Mouse (Mus musculus) CH12.LX (cell line): ENCODE results near the gene Camta1. TPM values are rescaled to one million over a fixed set of nuclear protein-coding genes. Genes with fewer than 3 reads are reported as not detected.

ENCODE experiments used
- DNase-seq: peaks from one replicate; pipeline ENCODE4 v3.0.0-alpha.2; 2013; ENCODE audit errors: extremely low read depth
- H3K27ac ChIP-seq: 2 replicates; pipeline ENCODE4 v1.5.1; 2012; ENCODE audit warnings: low read depth, mild to moderate bottlenecking, control low read depth, moderate library complexity; ENCODE audit not compliant: insufficient read depth
- H3K27me3 ChIP-seq: replicated peaks from 2 replicates; pipeline ENCODE3; 2012; ENCODE audit warnings: inconsistent platforms
- H3K36me3 ChIP-seq, 2 experiments: replicated peaks in 1 of 2; 2 replicates each; pipeline versions ENCODE3 to v1.6.1; 2012; ENCODE audit warnings: inconsistent platforms in 1 of 2, low read length in 1 of 2, mild to moderate bottlenecking in 1 of 2, mixed read lengths in 1 of 2, moderate library complexity in 1 of 2; ENCODE audit not compliant: control insufficient read depth in 1 of 2, insufficient read depth in 1 of 2
- H3K4me1 ChIP-seq, 2 experiments: 2 replicates each; pipeline ENCODE4 v1.6.1; 2012; ENCODE audit warnings: inconsistent platforms in 1 of 2, moderate library complexity in 1 of 2; ENCODE audit not compliant: insufficient read depth in 2 of 2, control insufficient read depth in 1 of 2
- H3K4me2 ChIP-seq: 2 replicates; pipeline ENCODE4 v1.6.1; 2012; ENCODE audit warnings: low read depth, mild to moderate bottlenecking, control low read depth; ENCODE audit not compliant: poor library complexity, insufficient read depth, severe bottlenecking
- H3K4me3 ChIP-seq, 3 experiments: fragments of 150-350 bp in 1 of 3; sonication (generic) in 1 of 3; replicated peaks in 1 of 3; 2 replicates each; pipeline versions ENCODE3 to v1.5.1; 2011 to 2012; ENCODE audit warnings: low read depth in 2 of 3, low read length in 2 of 3, mild to moderate bottlenecking in 2 of 3, moderate library complexity in 2 of 3, control low read depth in 1 of 3, improper control_type of control experiment in 1 of 3, inconsistent platforms in 1 of 3, mixed read lengths in 1 of 3; ENCODE audit not compliant: poor library complexity in 1 of 3
- H3K79me2 ChIP-seq: replicated peaks from 2 replicates; pipeline ENCODE4 v1.6.1; 2012; ENCODE audit warnings: mild to moderate bottlenecking, moderate library complexity; ENCODE audit not compliant: control insufficient read depth, poor library complexity, insufficient read depth, severe bottlenecking; ENCODE audit errors: extremely low read depth
- H3K9ac ChIP-seq: 2 replicates; pipeline ENCODE4 v1.6.1; 2012; ENCODE audit warnings: low read depth, mild to moderate bottlenecking, control low read depth, moderate library complexity; ENCODE audit not compliant: insufficient read depth
- H3K9me3 ChIP-seq: replicated peaks from 2 replicates; pipeline ENCODE3; 2012; ENCODE audit warnings: low read length, inconsistent platforms, mixed read lengths
- CHD1 ChIP-seq: IDR thresholded peaks from 2 replicates; pipeline ENCODE4 v1.6.1; 2012; ENCODE audit warnings: low read depth, low read length, improper control_type of control experiment, inconsistent platforms
- EP300 ChIP-seq: IDR thresholded peaks from 2 replicates; pipeline ENCODE4 v1.6.1; 2011; ENCODE audit warnings: low read length, improper control_type of control experiment
- ETS1 ChIP-seq: conservative IDR thresholded peaks from 2 replicates; pipeline ENCODE4 v1.6.1; 2012; ENCODE audit warnings: low read depth, mild to moderate bottlenecking, inconsistent platforms, low read length, improper control_type of control experiment, moderate library complexity
- HCFC1 ChIP-seq: IDR thresholded peaks from 2 replicates; pipeline ENCODE4 v1.6.1; 2012; ENCODE audit warnings: low read depth, mild to moderate bottlenecking, inconsistent platforms, low read length, improper control_type of control experiment
- IRF4 ChIP-seq: IDR thresholded peaks from 2 replicates; pipeline ENCODE4 v1.6.1; 2014; ENCODE audit warnings: low read depth, mild to moderate bottlenecking, inconsistent platforms, low read length, improper control_type of control experiment
- JUN ChIP-seq: IDR thresholded peaks from 2 replicates; pipeline ENCODE4 v1.6.1; 2011; ENCODE audit warnings: low read depth, mild to moderate bottlenecking, low read length, improper control_type of control experiment, moderate library complexity; ENCODE audit not compliant: insufficient read depth
- KAT2A ChIP-seq: IDR thresholded peaks from 2 replicates; pipeline ENCODE4 v1.6.1; 2012; ENCODE audit warnings: low read length, improper control_type of control experiment, inconsistent platforms; ENCODE audit not compliant: insufficient replicate concordance
- MAX ChIP-seq: IDR thresholded peaks from 2 replicates; pipeline ENCODE4 v1.6.1; 2011; ENCODE audit warnings: low read length, improper control_type of control experiment
- MAZ ChIP-seq: IDR thresholded peaks from 2 replicates; pipeline ENCODE4 v1.6.1; 2012; ENCODE audit warnings: low read depth, mild to moderate bottlenecking, inconsistent platforms, low read length, improper control_type of control experiment, moderate library complexity
- MEF2A ChIP-seq: IDR thresholded peaks from 2 replicates; pipeline ENCODE4 v1.6.1; 2014; ENCODE audit warnings: low read depth, mild to moderate bottlenecking, inconsistent platforms, low read length, improper control_type of control experiment, borderline replicate concordance
- POLR2A ChIP-seq: IDR thresholded peaks from 2 replicates; pipeline ENCODE4 v1.6.1; 2011; ENCODE audit warnings: low read depth, mild to moderate bottlenecking, improper control_type of control experiment, low read length
- POLR2AphosphoS2 ChIP-seq: IDR thresholded peaks from 2 replicates; pipeline ENCODE4 v1.6.1; 2011; ENCODE audit warnings: low read depth, low read length, improper control_type of control experiment
- RCOR1 ChIP-seq: conservative IDR thresholded peaks from 2 replicates; pipeline ENCODE4 v1.6.1; 2012; ENCODE audit warnings: low read depth, mild to moderate bottlenecking, inconsistent platforms, low read length, improper control_type of control experiment
- SMC3 ChIP-seq: IDR thresholded peaks from 2 replicates; pipeline ENCODE4 v1.6.1; 2011; ENCODE audit warnings: low read depth, low read length, improper control_type of control experiment
- TBP ChIP-seq: conservative IDR thresholded peaks from 2 replicates; pipeline ENCODE4 v1.6.1; 2011; ENCODE audit warnings: low read depth, low read length, improper control_type of control experiment
- USF1 ChIP-seq: IDR thresholded peaks from 2 replicates; pipeline ENCODE4 v1.6.1; 2014; ENCODE audit warnings: low read depth, mild to moderate bottlenecking, inconsistent platforms, low read length, improper control_type of control experiment
- ZKSCAN1 ChIP-seq: IDR thresholded peaks from 2 replicates; pipeline ENCODE4 v1.6.1; 2012; ENCODE audit warnings: low read depth, inconsistent platforms, low read length, improper control_type of control experiment, borderline replicate concordance
- ZNF384 ChIP-seq: IDR thresholded peaks from 2 replicates; pipeline ENCODE4 v1.6.1; 2012; ENCODE audit warnings: low read depth, low read length, improper control_type of control experiment, inconsistent platforms
- dilution Hi-C: fragments of 300-500 bp; cut with MboI; formaldehyde crosslinking; loops from 2 replicates; pipeline ENCODE4 v1.14.3; 2020; ENCODE audit warnings: low sequenced_read_pairs; ENCODE audit not compliant: extremely low pct_unique_long_range_greater_than_20kb, extremely low pct_ligation_motif_present
- in situ Hi-C: fragments of 300-500 bp; cut with MboI; formaldehyde crosslinking; loops from 3 replicates; pipeline ENCODE4 v1.14.3; 2019; ENCODE audit warnings: low sequenced_read_pairs, low pct_ligation_motif_present, low pct_unique_long_range_greater_than_20kb, mixed read lengths
- polyA plus RNA-seq: library from polyadenylated mRNA; unstranded; fragments of >175 nt; gene quantifications from 2 replicates; pipeline ENCODE4 v1.2.1, GENCODE M21; 2012; ENCODE audit warnings: low read depth; ENCODE audit not compliant: insufficient read length
- total RNA-seq, 2 experiments: library from RNA; depleted of rRNA; stranded (reverse); fragments of 300-350 nt in 1 of 2; fragments of >200 nt in 1 of 2; gene quantifications; 2 replicates each; pipeline ENCODE4 v1.2.3; 2012 to 2014

Gene Camta1
- total and polyA plus RNA-seq, 3 experiments = 9.9 to 32.5 (median 15.3) TPM

GRCm38 (mm10) chr4:151827356-151827755 is 34.3 kb downstream of the Camta1 start:
- Histone ChIP-seq H3K4me1 (peaks cover 2 to 12% of the 10 kb centered on the region in 2 experiments; a peak in 2 of 4 replicates), H3K9ac (no peak overlapping the region), H3K36me3 (peaks cover 7 to 35% of the 10 kb centered on the region in 2 experiments), H3K27me3 (no peaks in the 10 kb centered on the region), H3K4me2 (no peak overlapping the region), H3K27ac (no peak overlapping the region), H3K4me3 (no peak overlapping the region), H3K79me2 (no peaks in the 10 kb centered on the region), H3K9me3 (no peaks in the 10 kb centered on the region)
- DNase-seq = no peak
- dilution Hi-C loops = no loop called here
- in situ Hi-C loops = no loop called here
- TF ChIP-seq EP300 (no peak), RCOR1 (no peak), TBP (no peak), HCFC1 (no peak), ZKSCAN1 (no peak), MAZ (no peak), ETS1 (no peak), ZNF384 (no peak), KAT2A (no peak), SMC3 (no peak), MEF2A (no peak), JUN (no peak), USF1 (no peak), MAX (no peak), IRF4 (no peak), POLR2A (no peak)

GRCm38 (mm10) chr4:151823963-151824362 is 37.7 kb downstream of the Camta1 start:
- dilution Hi-C loops = no loop called here
- in situ Hi-C loops = no loop called here
- peaks cover 2 to 12% of the 10 kb centered on the region in 2 experiments; a peak in 2 of 4 replicates for H3K4me1 ChIP-seq

More at GRCm38 (mm10) chr4:151823963-151824362, 37.7 kb downstream of the Camta1 start:
- Histone ChIP-seq H3K27ac (no peak overlapping the region), H3K36me3 (peaks cover 0 to 36% of the 10 kb centered on the region in 2 experiments), H3K27me3 (no peaks in the 10 kb centered on the region), H3K4me3 (no peak overlapping the region), H3K4me2 (no peak overlapping the region), H3K79me2 (no peaks in the 10 kb centered on the region), H3K9ac (no peak overlapping the region), H3K9me3 (no peaks in the 10 kb centered on the region)
- DNase-seq = no peak
- TF ChIP-seq CHD1 = no peak
- TF ChIP-seq EP300 = no peak
- no peak for TF ChIP-seq POLR2AphosphoS2
- no peak for TF ChIP-seq ZKSCAN1
